Mouse (Mus musculus): ENCODE results near the gene Tmem82. TPM values are rescaled to one million over a fixed set of nuclear protein-coding genes. Genes with fewer than 3 reads are reported as not detected.

Tmem82 gene
- total and polyA plus RNA-seq, 3 experiments: 0.11 TPM; not detected in 2

DNA sequence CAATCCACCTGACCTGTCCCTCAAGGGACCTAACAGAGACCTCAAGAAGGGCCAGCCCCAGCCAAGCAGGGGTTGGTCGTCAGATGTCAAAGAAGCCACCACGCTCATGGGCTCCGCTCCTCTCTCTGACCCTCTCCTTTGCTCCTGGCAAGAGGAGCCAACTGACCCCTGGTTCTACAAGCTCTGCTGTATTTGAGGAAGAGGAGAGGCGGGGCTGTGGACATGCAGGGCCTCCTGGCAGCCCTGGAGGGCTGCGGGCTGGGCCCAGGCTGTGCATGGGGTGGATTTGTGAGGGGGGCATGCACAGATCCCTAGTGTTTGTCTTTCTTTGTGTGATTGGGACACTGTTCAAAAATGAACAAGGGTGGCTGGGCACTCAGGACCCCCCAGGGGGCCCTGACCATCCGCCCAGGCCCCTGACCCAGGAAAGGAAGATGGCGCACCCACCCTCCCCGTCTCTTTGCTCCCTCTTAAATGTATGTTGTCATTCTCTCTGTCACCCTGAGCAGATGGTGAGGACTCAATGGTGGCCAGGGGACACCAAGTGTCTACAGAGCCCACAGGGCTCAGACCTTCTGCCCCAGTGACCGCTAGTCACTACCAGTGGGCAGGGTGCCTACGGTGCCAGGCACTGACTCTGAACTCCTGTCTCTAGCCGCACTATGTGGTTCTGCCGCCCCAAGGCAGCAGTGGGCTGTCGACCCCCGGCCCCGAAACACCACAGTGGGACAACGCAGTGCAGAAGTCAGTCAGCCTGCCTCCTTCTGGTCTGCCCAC is 7.5 kb upstream of the Tmem82 start:
- TF ChIP-seq TAL1 (conservative IDR thresholded peaks at IDR 0.05; ENCODE audit: low read depth, low read length) (no peak), GATA2 (IDR thresholded peaks at IDR 0.05; ENCODE audit: borderline replicate concordance, low read depth, low read length) (no peak), GATA1 (IDR thresholded peaks at IDR 0.05; ENCODE audit: borderline replicate concordance, low read length) (no peak), POLR2AphosphoS5 (IDR thresholded peaks at IDR 0.05; ENCODE audit: insufficient replicate concordance, low read depth, low read length) (no peak), CTCF (IDR thresholded peaks at IDR 0.05; ENCODE audit: low read depth, low read length) (no peak)
- DNase-seq (ENCODE audit: low spot score): no peak
- Histone ChIP-seq H3K4me1 (ENCODE audit: insufficient read depth, low read depth, low read length) (peaks cover 6% of the 10 kb centered on the region), H3K4me3 (ENCODE audit: low read depth, low read length) (no peak overlapping the region), H3K9me3 (replicated peaks) (no peaks in the 10 kb centered on the region), H3K27me3 (ENCODE audit: insufficient read depth, low read length) (peaks cover 17% of the 10 kb centered on the region; the same call in 1 of the 2 replicates), H3K36me3 (replicated peaks) (peaks cover 57% of the 10 kb centered on the region)
- ATAC-seq (ENCODE audit: extremely low read depth, insufficient number of reproducible peaks, low FRiP score, poor library complexity, severe bottlenecking): no peak

GRCm38 (mm10) chr4:141624983-141625773 is 6.7 kb upstream of the Tmem82 start:
- Histone ChIP-seq H3K36me3 (replicated peaks) (peaks cover 49% of the 10 kb centered on the region), H3K9me3 (replicated peaks) (no peaks in the 10 kb centered on the region), H3K27me3 (ENCODE audit: insufficient read depth, low read length) (peaks cover 19% of the 10 kb centered on the region), H3K4me3 (ENCODE audit: low read depth, low read length) (no peak overlapping the region), H3K4me1 (ENCODE audit: insufficient read depth, low read depth, low read length) (peaks cover 6% of the 10 kb centered on the region)
- no peak for TF ChIP-seq POLR2AphosphoS5 (IDR thresholded peaks at IDR 0.05; ENCODE audit: insufficient replicate concordance, low read depth, low read length)
- no peak for TF ChIP-seq TAL1 (conservative IDR thresholded peaks at IDR 0.05; ENCODE audit: low read depth, low read length)
- TF ChIP-seq CTCF (IDR thresholded peaks at IDR 0.05; ENCODE audit: low read depth, low read length): no peak
- DNase-seq (ENCODE audit: low spot score): no peak
- no peak for ATAC-seq (ENCODE audit: extremely low read depth, insufficient number of reproducible peaks, low FRiP score, poor library complexity, severe bottlenecking)

DNA sequence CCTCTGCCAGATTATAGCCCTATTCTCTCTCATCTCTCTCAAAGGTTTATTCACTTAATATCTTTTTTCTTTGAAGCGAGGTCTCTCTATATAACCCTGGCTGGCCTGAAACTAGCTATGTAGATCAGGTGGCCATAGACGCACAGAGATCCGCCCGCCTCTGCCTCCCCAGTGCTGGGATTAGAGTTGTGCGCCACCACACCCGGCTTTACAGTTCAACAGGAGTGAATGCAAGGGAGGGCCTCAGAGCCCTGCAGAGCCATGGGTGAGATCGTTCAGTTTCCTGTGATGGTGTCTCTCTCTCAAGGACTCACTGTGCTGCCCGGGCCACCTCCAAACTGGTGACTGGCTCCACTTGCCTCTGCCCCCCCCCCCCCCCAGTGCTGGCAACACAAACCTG is 5.7 kb upstream of the Tmem82 start:
- ATAC-seq (ENCODE audit: extremely low read depth, insufficient number of reproducible peaks, low FRiP score, poor library complexity, severe bottlenecking): no peak

DNA sequence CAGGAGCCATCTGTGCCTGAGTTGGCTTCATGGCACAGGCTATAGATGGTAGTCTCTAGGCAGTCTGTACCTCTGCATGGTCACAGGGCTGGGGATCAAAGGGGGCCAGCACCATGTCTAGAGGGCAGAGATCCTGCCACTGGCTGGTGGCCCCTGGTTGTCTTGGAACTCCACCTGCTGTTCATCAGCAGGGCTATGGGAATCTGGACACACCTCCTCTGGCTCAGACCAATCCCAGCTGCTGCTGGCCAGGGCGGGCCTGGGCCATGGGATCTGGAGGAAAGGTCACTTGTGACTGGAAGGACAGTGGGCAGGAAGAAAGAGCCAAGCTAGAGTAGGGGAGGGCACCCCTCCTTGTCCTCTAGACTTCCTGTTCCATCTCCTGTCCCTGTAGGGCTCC is 5.2 kb upstream of the Tmem82 start, which contains the start of gene Slc25a34:
Gene Slc25a34, minus strand, starts transcription at position 156 of the 400 bp plus-strand sequence.
- no peaks in the 10 kb centered on the region for H3K9me3 ChIP-seq (replicated peaks)
- H3K36me3 ChIP-seq (replicated peaks): peaks cover 34% of the 10 kb centered on the region
- TF ChIP-seq TAL1 (conservative IDR thresholded peaks at IDR 0.05; ENCODE audit: low read depth, low read length): no peak
- no peak for TF ChIP-seq POLR2AphosphoS5 (IDR thresholded peaks at IDR 0.05; ENCODE audit: insufficient replicate concordance, low read depth, low read length)
- TF ChIP-seq CTCF (IDR thresholded peaks at IDR 0.05; ENCODE audit: low read depth, low read length): no peak
- TF ChIP-seq GATA1 (IDR thresholded peaks at IDR 0.05; ENCODE audit: borderline replicate concordance, low read length): no peak
- no peak for TF ChIP-seq GATA2 (IDR thresholded peaks at IDR 0.05; ENCODE audit: borderline replicate concordance, low read depth, low read length)
- H3K27me3 ChIP-seq (ENCODE audit: insufficient read depth, low read length): peaks cover 32% of the 10 kb centered on the region
- ATAC-seq (ENCODE audit: extremely low read depth, insufficient number of reproducible peaks, low FRiP score, poor library complexity, severe bottlenecking) (no peak), DNase-seq (ENCODE audit: low spot score) (no peak)
- H3K4me1 ChIP-seq (ENCODE audit: insufficient read depth, low read depth, low read length): peaks cover 13% of the 10 kb centered on the region
- no peak within 1 kb of the TSS for H3K4me3 ChIP-seq (ENCODE audit: low read depth, low read length)

More for the DNA sequence above, 5.7 kb upstream of the Tmem82 start:
- H3K9me3 ChIP-seq (replicated peaks): no peaks in the 10 kb centered on the region
- DNase-seq (ENCODE audit: low spot score): no peak
- TF ChIP-seq POLR2AphosphoS5 (IDR thresholded peaks at IDR 0.05; ENCODE audit: insufficient replicate concordance, low read depth, low read length) (no peak), TAL1 (conservative IDR thresholded peaks at IDR 0.05; ENCODE audit: low read depth, low read length) (no peak), CTCF (IDR thresholded peaks at IDR 0.05; ENCODE audit: low read depth, low read length) (no peak), GATA2 (IDR thresholded peaks at IDR 0.05; ENCODE audit: borderline replicate concordance, low read depth, low read length) (no peak), GATA1 (IDR thresholded peaks at IDR 0.05; ENCODE audit: borderline replicate concordance, low read length) (no peak)
- peaks cover 39% of the 10 kb centered on the region for H3K36me3 ChIP-seq (replicated peaks)
- H3K27me3 ChIP-seq (ENCODE audit: insufficient read depth, low read length): peaks cover 28% of the 10 kb centered on the region
- peaks cover 8% of the 10 kb centered on the region for H3K4me1 ChIP-seq (ENCODE audit: insufficient read depth, low read depth, low read length)
- H3K4me3 ChIP-seq (ENCODE audit: low read depth, low read length): no peak overlapping the region

DNA sequence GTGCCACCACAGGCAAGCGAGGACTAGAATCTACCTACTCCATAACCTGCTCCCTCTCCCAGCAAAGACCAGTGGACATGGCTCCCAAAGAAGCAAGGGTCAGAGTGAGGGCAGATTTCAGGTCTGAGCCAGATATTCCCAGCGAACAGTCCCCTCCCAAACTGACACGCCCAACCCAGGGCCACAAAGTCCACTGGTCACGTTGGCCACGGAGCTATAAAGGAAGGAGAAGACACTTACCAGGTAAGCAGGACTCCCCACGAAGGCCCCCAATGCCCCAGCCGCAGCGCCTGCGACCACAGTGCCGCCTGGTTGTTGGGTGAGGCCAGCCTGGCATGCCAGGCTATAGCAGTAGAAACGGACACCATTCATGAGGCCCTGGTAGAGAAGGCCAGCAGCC is 4.6 kb upstream of the Tmem82 start:
- H3K27me3 ChIP-seq (ENCODE audit: insufficient read depth, low read length): peaks cover 34% of the 10 kb centered on the region
- H3K4me1 ChIP-seq (ENCODE audit: insufficient read depth, low read depth, low read length): peaks cover 15% of the 10 kb centered on the region
- ATAC-seq (ENCODE audit: extremely low read depth, insufficient number of reproducible peaks, low FRiP score, poor library complexity, severe bottlenecking) (no peak), DNase-seq (ENCODE audit: low spot score) (no peak)
- peaks cover 28% of the 10 kb centered on the region for H3K36me3 ChIP-seq (replicated peaks)
- no peak for TF ChIP-seq GATA2 (IDR thresholded peaks at IDR 0.05; ENCODE audit: borderline replicate concordance, low read depth, low read length)
- TF ChIP-seq TAL1 (conservative IDR thresholded peaks at IDR 0.05; ENCODE audit: low read depth, low read length): no peak
- TF ChIP-seq GATA1 (IDR thresholded peaks at IDR 0.05; ENCODE audit: borderline replicate concordance, low read length): no peak
- TF ChIP-seq CTCF (IDR thresholded peaks at IDR 0.05; ENCODE audit: low read depth, low read length): no peak
- TF ChIP-seq POLR2AphosphoS5 (IDR thresholded peaks at IDR 0.05; ENCODE audit: insufficient replicate concordance, low read depth, low read length): no peak
- H3K4me3 ChIP-seq (ENCODE audit: low read depth, low read length): no peak overlapping the region
- H3K9me3 ChIP-seq (replicated peaks): no peaks in the 10 kb centered on the region

GRCm38 (mm10) chr4:141622580-141622979 is 4.1 kb upstream of the Tmem82 start:
- Histone ChIP-seq H3K4me3 (ENCODE audit: low read depth, low read length) (no peak overlapping the region), H3K9me3 (replicated peaks) (no peaks in the 10 kb centered on the region), H3K4me1 (ENCODE audit: insufficient read depth, low read depth, low read length) (peaks cover 20% of the 10 kb centered on the region), H3K36me3 (replicated peaks) (peaks cover 23% of the 10 kb centered on the region), H3K27me3 (ENCODE audit: insufficient read depth, low read length) (peaks cover 39% of the 10 kb centered on the region)
- no peak for DNase-seq (ENCODE audit: low spot score)
- TF ChIP-seq GATA1 (IDR thresholded peaks at IDR 0.05; ENCODE audit: borderline replicate concordance, low read length) (no peak), GATA2 (IDR thresholded peaks at IDR 0.05; ENCODE audit: borderline replicate concordance, low read depth, low read length) (no peak), POLR2AphosphoS5 (IDR thresholded peaks at IDR 0.05; ENCODE audit: insufficient replicate concordance, low read depth, low read length) (no peak), TAL1 (conservative IDR thresholded peaks at IDR 0.05; ENCODE audit: low read depth, low read length) (no peak), CTCF (IDR thresholded peaks at IDR 0.05; ENCODE audit: low read depth, low read length) (no peak)
- no peak for ATAC-seq (ENCODE audit: extremely low read depth, insufficient number of reproducible peaks, low FRiP score, poor library complexity, severe bottlenecking)
